Mouse (Mus musculus) olfactory bulb, adult 2 months (tissue): Measurements from ENCODE around the gene Sarnp. TPM values are rescaled to one million over a fixed set of nuclear protein-coding genes. Genes with fewer than 3 reads are reported as not detected.
"Not testable (repeated sequence)": the region's sequence is repeated elsewhere in the genome, so short reads cannot be mapped to it uniquely, and the experiment has no call there.

Experiments
- H3K27ac ChIP-seq: fragments of 200-500 bp; 2 replicates; pipeline ENCODE4 v1.5.1; 2012; ENCODE audit warnings: low read depth, low read length; ENCODE audit not compliant: insufficient read depth
- H3K4me1 ChIP-seq: fragments of 200-500 bp; 2 replicates; pipeline ENCODE4 v1.6.1; 2012; ENCODE audit warnings: low read length; ENCODE audit not compliant: control insufficient read depth, insufficient read depth
- H3K4me3 ChIP-seq: fragments of 200-500 bp; 2 replicates; pipeline ENCODE4 v1.5.1; 2012; ENCODE audit warnings: mild to moderate bottlenecking, low read depth, low read length, moderate library complexity; ENCODE audit not compliant: insufficient read depth
- CTCF ChIP-seq: fragments of 200-500 bp; IDR thresholded peaks from 2 replicates; pipeline ENCODE4 v1.5.1; 2012; ENCODE audit warnings: low read depth, mild to moderate bottlenecking, low read length, moderate library complexity; ENCODE audit not compliant: insufficient read depth
- POLR2A ChIP-seq: fragments of 200-500 bp; IDR thresholded peaks from 2 replicates; pipeline ENCODE4 v1.6.1; 2012; ENCODE audit warnings: mild to moderate bottlenecking, low read depth, low read length, moderate library complexity; ENCODE audit not compliant: insufficient read depth
- WGBS: fragments of 180-500 bp; shearing (Covaris S2); methylation state at CpG from one replicate; pipeline ENCODE4 v1.1.7; 2018; 5-methylcytosine and 5-hydroxymethylcytosine counted together
- polyA plus RNA-seq: library from polyadenylated mRNA; stranded (reverse); fragments of >200 nt; gene quantifications from 2 replicates; pipeline ENCODE4 v1.2.4, GENCODE M21; 2012; ENCODE audit warnings: low replicate concordance; ENCODE audit not compliant: missing spikeins, insufficient read depth, insufficient read length

Gene Sarnp
- polyA plus RNA-seq, 1 experiment, result not detected

DNA sequence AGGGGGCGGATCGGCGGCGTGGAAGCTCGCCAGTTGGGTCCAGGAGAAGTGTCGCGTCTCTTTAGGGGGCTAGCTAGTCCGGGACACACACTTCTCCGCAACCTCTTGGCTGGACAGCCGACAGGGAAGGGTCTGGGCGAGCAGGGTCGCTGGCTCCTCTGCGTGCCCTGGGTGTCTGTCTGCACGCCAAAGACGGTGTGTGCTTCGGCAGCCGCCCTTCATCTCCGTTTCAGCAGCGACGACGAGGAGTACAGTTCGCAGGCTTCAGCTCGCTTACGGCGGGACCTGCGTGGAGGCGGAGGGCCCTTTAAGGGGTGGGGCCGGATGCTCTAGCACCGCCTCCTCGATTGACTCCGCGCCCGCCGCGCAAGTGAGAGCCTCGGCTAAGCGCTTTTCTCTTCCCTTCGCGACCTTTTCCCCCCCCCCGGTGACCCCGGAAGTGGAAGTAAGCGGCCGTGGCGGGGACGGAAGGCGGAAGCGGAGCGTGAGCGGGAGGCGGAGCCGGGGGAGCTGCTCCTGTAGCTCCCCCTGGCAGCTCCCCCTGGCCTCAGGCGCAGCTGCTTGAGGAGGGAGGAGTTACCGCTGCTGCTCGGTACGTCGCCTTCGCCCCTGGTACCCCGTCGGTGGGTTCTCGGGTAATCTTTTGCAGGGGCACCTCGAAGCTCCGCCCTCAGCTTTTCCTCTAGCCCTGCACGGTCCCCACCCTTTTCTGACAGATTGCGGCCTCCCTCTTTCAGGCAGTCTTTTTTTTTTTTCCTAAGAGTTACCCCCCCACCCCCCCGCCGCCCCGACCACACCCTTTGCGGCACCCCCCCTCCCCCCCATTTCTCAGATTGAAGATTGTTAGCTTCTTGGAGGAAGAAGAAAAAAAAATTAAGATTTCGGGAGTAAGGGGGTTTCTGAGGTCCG lies 11.8 kb upstream of the Sarnp start:
- under 1% methylated on average over 70 of the region's 70 CpGs for WGBS
- Histone ChIP-seq H3K4me1 (peaks cover 38% of the 10 kb centered on the region), H3K4me3 (peak overlapping the region; percentile 58), H3K27ac (peak overlapping the region; percentile 73)
- TF ChIP-seq POLR2A (no peak; the same call in 1 of the 2 replicates), CTCF (no peak)

DNA sequence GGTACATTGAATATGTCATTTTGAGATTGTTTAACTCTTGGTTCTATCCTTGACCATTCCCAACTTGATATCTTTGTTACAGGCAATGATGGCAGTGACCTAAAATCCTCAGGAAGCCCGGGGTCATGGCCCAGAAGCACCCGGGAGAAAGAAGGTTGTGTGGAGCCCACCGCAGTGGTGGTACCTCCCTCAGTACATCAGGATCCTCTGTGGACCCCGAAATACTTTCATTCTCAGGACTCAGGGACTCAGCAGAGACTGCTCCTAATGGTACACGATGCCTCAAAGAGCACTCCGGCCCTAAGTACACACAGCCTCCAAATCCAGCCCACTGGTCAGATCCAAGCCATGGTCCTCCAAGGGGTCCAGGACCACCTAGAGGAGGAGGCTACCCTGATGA lies 11.0 kb upstream of the Sarnp start:
- Histone ChIP-seq H3K27ac (no peak overlapping the region), H3K4me3 (peak overlapping the region; percentile 58), H3K4me1 (peaks cover 38% of the 10 kb centered on the region)
- TF ChIP-seq CTCF (no peak), POLR2A (no peak)
- 43% methylated on average over 6 of the region's 6 CpGs for WGBS

DNA sequence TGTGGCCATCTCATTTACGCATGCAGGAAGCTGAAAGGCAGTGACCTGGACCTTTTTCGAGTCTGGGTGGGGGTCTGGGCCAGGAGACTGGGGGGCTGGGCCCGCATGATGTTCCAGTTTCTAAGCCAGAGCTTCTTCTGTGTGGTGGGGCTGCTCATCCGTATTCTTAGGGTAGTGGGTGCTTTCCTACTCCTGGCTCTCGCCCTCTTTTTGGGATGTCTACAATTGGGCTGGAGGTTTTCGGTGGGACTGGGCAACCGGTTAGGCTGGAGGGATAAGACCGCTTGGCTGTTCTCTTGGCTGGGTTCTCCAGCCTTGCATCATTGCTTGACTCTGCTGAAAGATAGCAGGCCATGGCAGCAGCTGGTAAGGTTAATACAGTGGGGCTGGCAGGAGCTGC lies 10.1 kb upstream of the Sarnp start:
- TF ChIP-seq POLR2A (no peak), CTCF (no peak)
- H3K4me1 ChIP-seq, result peaks cover 31% of the 10 kb centered on the region
- H3K4me3 ChIP-seq, result peak overlapping the region; percentile 16
- 82% methylated on average over 8 of the region's 8 CpGs for WGBS
- no peak overlapping the region for H3K27ac ChIP-seq

DNA sequence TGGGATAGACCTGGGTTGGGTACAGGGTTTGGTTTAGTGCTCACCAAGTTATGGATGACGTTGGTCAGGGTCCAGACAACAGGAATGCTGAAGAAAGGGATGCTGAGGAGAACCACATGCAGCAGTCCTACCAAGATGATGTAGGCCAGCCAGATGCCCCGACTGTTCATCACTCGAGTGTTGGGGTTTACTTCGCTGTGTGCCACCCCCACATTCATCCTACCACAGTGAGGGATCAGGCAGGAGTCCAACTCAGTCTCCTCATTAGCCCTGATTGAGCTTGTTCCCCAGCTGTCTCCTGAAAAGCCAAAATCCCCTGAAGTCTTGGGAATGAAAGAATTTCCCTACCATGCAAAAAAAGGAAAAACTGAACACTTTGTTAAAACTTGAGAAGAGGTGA lies 3.1 kb downstream of the Sarnp start:
- Histone ChIP-seq H3K4me1 (peaks cover 4% of the 10 kb centered on the region; the same call in 1 of the 2 replicates), H3K27ac (no peak overlapping the region), H3K4me3 (no peak overlapping the region)
- TF ChIP-seq POLR2A (no peak), CTCF (no peak)
- whole genome bisulfite sequencing, result 61% methylated on average over 4 of the region's 4 CpGs

DNA sequence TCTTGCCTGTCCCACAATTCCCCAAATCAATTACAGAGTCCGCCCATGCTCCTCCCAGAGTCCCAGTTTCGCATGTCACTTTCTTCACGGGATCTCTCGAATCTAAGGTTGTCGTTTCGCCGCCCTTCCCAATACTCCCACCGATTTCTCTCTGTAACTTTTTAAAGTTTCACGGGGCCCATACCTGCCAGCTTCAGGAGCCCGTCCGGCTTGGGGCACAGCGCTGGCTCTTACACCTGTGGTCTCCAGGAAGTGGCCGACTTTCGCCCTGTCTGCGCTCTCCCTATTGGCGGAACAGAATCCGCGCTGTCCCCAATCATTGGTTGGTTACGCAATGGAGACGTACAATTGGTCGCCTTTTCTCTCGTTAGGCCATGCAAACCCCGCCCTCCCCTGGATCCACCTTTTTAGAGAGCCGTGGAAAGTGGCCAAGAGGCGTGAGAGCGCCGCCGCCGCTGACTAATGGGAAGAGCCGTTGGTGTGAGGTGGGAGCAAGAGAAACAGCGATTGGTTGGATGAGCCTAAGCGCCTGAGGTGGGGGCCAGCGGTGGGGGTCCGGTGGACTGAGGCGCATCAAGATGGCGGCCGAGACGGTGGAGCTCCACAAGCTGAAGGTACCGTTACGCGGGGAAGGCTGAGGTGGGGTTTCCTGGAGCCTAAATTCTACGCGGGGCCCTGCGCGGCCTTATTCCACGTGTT lies 4.4 kb downstream of the Sarnp start, which contains the start of gene Ormdl2:
Ormdl2 (minus strand) TSS at position 288 of the 699 bp plus-strand sequence.
- H3K4me3 ChIP-seq, result peak within 1 kb of the TSS; percentile 76
- no peak within 1 kb of the TSS for H3K27ac ChIP-seq
- TF ChIP-seq POLR2A (peak; percentile 22; the same call in 1 of the 2 replicates), CTCF (no peak)
- H3K4me1 ChIP-seq, result peaks cover 4% of the 10 kb centered on the region; the same call in 1 of the 2 replicates
- under 1% methylated on average over 46 of the region's 46 CpGs for WGBS

DNA sequence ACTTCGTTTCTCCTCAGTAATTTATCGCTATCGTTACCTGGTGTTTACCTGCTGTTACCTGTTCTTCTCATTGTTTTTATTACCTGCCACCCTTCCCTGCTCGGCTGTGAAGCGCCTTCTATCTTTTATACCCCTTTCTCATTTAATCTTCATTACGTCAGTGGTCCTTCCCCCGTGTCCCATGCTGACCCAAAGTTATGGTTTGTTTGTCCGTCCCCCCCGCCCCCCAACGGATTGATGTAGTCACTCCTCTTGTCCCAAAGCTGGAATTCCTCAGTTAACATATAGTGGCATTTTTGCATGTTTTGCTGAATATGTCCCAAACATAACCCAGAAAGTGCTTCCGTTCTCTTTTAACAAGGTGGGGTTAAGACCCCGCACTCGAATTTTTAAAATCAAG lies 5.0 kb downstream of the Sarnp start:
- Histone ChIP-seq H3K27ac (no peak overlapping the region), H3K4me3 (peak overlapping the region; percentile 76), H3K4me1 (peaks cover 4% of the 10 kb centered on the region; the same call in 1 of the 2 replicates)
- TF ChIP-seq CTCF (no peak), POLR2A (no peak)
- 3% methylated on average over 13 of the region's 13 CpGs for WGBS

DNA sequence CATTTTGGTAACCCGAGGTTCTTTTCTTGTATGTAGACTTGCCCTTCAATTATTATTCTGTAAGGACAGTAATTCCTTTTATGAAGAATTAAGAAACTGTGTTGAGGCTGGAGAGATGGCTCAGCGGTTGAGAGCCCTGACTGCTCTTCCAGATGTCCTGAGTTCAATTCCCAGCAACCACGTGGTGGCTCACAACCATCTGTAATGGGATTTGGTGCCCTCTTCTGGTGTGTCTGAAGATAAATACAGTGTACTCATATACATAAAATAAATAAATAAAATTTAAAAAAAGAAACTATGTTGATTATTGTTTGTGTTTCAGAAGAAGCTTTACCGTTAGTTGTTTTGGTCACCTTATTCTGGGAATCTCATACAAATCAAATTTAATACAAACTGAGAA lies 6.0 kb downstream of the Sarnp start:
- H3K4me3 ChIP-seq, H3K27ac ChIP-seq, H3K4me1 ChIP-seq: not testable (repeated sequence)
- WGBS, result 72% methylated on average over 4 of the region's 4 CpGs

DNA sequence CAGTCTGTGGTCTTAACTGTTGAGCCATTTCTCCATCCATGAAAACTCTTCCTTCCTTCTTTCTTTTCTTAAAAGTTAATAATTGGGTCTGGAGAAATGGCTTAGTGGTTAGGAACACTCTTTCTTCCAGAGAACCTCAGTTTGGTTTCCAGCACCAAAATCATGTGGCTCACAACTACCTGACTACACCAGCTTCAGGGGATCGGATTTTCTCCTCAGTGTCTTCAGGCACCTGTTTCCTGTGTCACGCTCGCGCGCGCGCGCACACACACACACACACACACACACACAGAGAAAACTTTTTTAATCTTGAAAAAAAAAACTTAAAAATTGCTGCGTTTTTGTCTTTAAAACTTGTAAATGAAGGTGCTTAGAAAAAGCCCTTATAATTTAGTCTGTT lies 6.7 kb downstream of the Sarnp start:
- Histone ChIP-seq H3K4me3 (no peak overlapping the region), H3K4me1 (peaks cover 4% of the 10 kb centered on the region; the same call in 1 of the 2 replicates), H3K27ac (no peak overlapping the region)
- 95% methylated on average over 9 of the region's 9 CpGs for WGBS
- TF ChIP-seq CTCF (no peak), POLR2A (no peak)

DNA sequence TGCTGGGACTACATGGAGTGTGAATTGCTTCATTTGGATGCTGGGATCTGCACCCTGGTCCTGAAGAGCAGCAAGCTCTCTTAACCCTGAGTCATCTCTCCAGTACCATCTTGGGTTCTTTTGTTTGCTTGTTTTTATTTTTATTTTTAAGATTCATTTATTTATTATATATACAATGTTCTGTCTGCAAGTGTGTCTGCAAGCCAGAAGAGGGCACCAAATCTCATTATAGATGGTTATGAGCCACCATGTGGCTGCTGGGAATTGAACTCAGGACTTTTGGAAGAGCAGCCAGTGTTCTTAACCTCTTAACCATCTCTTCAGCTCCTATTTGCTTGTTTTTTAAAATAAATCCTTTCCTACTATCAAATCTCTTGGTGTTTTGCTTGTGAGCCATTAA lies 20.3 kb downstream of the Sarnp start:
- Histone ChIP-seq H3K27ac (no peak overlapping the region), H3K4me1 (no peaks in the 10 kb centered on the region), H3K4me3 (no peak overlapping the region)
- TF ChIP-seq CTCF (no peak), POLR2A (no peak)
